Mouse (Mus musculus): ENCODE measurements around the gene Nhsl1. TPM values are rescaled to one million over a fixed set of nuclear protein-coding genes. Genes with fewer than 3 reads are reported as not detected.
A peak's percentile ranks its signal among the peaks of the same experiment; 100 is the strongest.

Gene Nhsl1
- polyA plus RNA-seq, 1 experiment from 2014 or later: 11.7 TPM

GRCm38 (mm10) chr10:18403992-18404391 lies 85.2 kb downstream of the Nhsl1 start:
- 76% methylated on average over 2 of the region's 2 CpGs for WGBS
- Histone ChIP-seq H3K36me3 (ENCODE audit: control insufficient read depth, insufficient read depth) (no peaks in the 10 kb centered on the region), H3K4me1 (ENCODE audit: control insufficient read depth, insufficient read depth, low read length) (peaks cover 10% of the 10 kb centered on the region), H3K4me3 (ENCODE audit: low read length) (no peak overlapping the region), H3K27me3 (ENCODE audit: control insufficient read depth, insufficient read depth, low read length) (no peaks in the 10 kb centered on the region), H3K4me2 (ENCODE audit: low read depth, low read length) (no peak overlapping the region), H3K9ac (ENCODE audit: low read length) (no peak overlapping the region), H3K27ac (ENCODE audit: low read length) (no peak overlapping the region), H3K9me3 (replicated peaks; ENCODE audit: control insufficient read depth, low read length) (no peaks in the 10 kb centered on the region)
- no peak for ATAC-seq (replicated peaks; ENCODE audit: extremely low read depth, insufficient read depth, low FRiP score)

DNA sequence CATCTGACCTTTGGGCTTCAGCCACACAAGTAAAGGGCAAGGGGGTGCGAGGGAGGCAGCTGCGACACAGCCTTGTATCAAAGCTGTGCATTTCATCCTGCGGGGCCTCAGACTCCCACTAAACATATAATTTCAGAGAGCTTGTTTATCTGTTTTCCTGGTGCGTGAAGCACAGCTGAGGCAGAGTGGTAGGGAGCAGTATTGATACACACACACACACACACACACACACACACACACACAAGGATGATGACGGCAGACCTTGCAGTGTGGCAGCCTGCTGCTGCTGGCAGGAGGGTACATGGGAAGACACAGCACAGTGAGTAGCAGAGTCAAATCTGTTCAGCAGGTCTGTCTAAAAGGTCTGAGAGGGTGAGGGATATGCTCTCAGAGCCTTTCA lies 85.9 kb downstream of the Nhsl1 start:
- Histone ChIP-seq H3K4me1 (ENCODE audit: control insufficient read depth, insufficient read depth, low read length) (peaks cover 16% of the 10 kb centered on the region), H3K4me2 (ENCODE audit: low read depth, low read length) (no peak overlapping the region), H3K36me3 (ENCODE audit: control insufficient read depth, insufficient read depth) (no peaks in the 10 kb centered on the region), H3K27ac (ENCODE audit: low read length) (no peak overlapping the region), H3K9me3 (replicated peaks; ENCODE audit: control insufficient read depth, low read length) (no peaks in the 10 kb centered on the region), H3K27me3 (ENCODE audit: control insufficient read depth, insufficient read depth, low read length) (no peaks in the 10 kb centered on the region), H3K4me3 (ENCODE audit: low read length) (no peak overlapping the region), H3K9ac (ENCODE audit: low read length) (no peak overlapping the region)
- 72% methylated on average over 5 of the region's 5 CpGs for WGBS
- ATAC-seq (replicated peaks; ENCODE audit: extremely low read depth, insufficient read depth, low FRiP score): no peak

- peak overlapping the region; percentile 82 for H3K9ac ChIP-seq (ENCODE audit: low read length)
- H3K27me3 ChIP-seq (ENCODE audit: control insufficient read depth, insufficient read depth, low read length): no peaks in the 10 kb centered on the region
- peaks cover 26% of the 10 kb centered on the region for H3K4me1 ChIP-seq (ENCODE audit: control insufficient read depth, insufficient read depth, low read length)
- under 1% methylated on average over 21 of the region's 21 CpGs for WGBS
- H3K4me2 ChIP-seq (ENCODE audit: low read depth, low read length): peak overlapping the region; percentile 85
- peak; percentile 95 for ATAC-seq (replicated peaks; ENCODE audit: extremely low read depth, insufficient read depth, low FRiP score)
- no peaks in the 10 kb centered on the region for H3K36me3 ChIP-seq (ENCODE audit: control insufficient read depth, insufficient read depth)
- H3K27ac ChIP-seq (ENCODE audit: low read length): peak overlapping the region; percentile 78
- peak overlapping the region; percentile 75 for H3K4me3 ChIP-seq (ENCODE audit: low read length)
- no peaks in the 10 kb centered on the region for H3K9me3 ChIP-seq (replicated peaks; ENCODE audit: control insufficient read depth, low read length)
Measured at GRCm38 (mm10) chr10:18407062-18407830, 88.5 kb downstream of the Nhsl1 start.

GRCm38 (mm10) chr10:18408128-18408527 lies 89.3 kb downstream of the Nhsl1 start:
- no peak for ATAC-seq (replicated peaks; ENCODE audit: extremely low read depth, insufficient read depth, low FRiP score)
- H3K27ac ChIP-seq (ENCODE audit: low read length): 0 out of 2 replicates have a peak overlapping the region, but pooled peaks have one; percentile 26
- H3K27me3 ChIP-seq (ENCODE audit: control insufficient read depth, insufficient read depth, low read length): no peaks in the 10 kb centered on the region
- peak overlapping the region; percentile 82 for H3K9ac ChIP-seq (ENCODE audit: low read length)
- WGBS: 16% methylated on average over 11 of the region's 11 CpGs
- no peaks in the 10 kb centered on the region for H3K36me3 ChIP-seq (ENCODE audit: control insufficient read depth, insufficient read depth)
- H3K9me3 ChIP-seq (replicated peaks; ENCODE audit: control insufficient read depth, low read length): no peaks in the 10 kb centered on the region
- H3K4me2 ChIP-seq (ENCODE audit: low read depth, low read length): peak overlapping the region; percentile 85
- H3K4me3 ChIP-seq (ENCODE audit: low read length): peak overlapping the region; percentile 75
- peaks cover 26% of the 10 kb centered on the region for H3K4me1 ChIP-seq (ENCODE audit: control insufficient read depth, insufficient read depth, low read length)

DNA sequence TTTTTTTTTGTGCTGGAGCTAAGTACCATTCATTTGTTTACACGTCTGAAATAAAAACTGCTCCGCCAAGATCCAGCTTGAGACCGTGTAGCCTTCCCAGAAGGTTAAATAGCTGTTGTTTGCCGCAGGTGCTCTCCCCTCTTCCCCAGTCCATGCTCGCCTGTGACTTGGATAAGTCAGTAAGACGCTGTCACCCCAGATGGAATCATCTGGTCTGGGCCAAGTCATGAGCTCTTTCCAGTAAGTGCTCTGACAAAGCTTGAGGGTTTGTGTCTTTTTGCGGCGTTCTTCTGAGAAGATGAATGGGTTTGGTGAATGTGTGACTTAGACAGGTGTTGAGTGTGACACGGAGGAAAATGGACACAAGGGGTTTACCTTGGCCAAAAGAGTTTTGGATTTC lies 89.8 kb downstream of the Nhsl1 start:
- Histone ChIP-seq H3K27me3 (ENCODE audit: control insufficient read depth, insufficient read depth, low read length) (no peaks in the 10 kb centered on the region), H3K9me3 (replicated peaks; ENCODE audit: control insufficient read depth, low read length) (no peaks in the 10 kb centered on the region), H3K27ac (ENCODE audit: low read length) (0 out of 2 replicates have a peak overlapping the region, but pooled peaks have one; percentile 26), H3K4me1 (ENCODE audit: control insufficient read depth, insufficient read depth, low read length) (peaks cover 26% of the 10 kb centered on the region), H3K4me2 (ENCODE audit: low read depth, low read length) (peak overlapping the region; percentile 85), H3K4me3 (ENCODE audit: low read length) (peak overlapping the region; percentile 75), H3K36me3 (ENCODE audit: control insufficient read depth, insufficient read depth) (no peaks in the 10 kb centered on the region), H3K9ac (ENCODE audit: low read length) (peak overlapping the region; percentile 82)
- ATAC-seq (replicated peaks; ENCODE audit: extremely low read depth, insufficient read depth, low FRiP score): no peak
- WGBS: 40% methylated on average over 9 of the region's 9 CpGs

- no peak for ATAC-seq (replicated peaks; ENCODE audit: extremely low read depth, insufficient read depth, low FRiP score)
- Histone ChIP-seq H3K36me3 (ENCODE audit: control insufficient read depth, insufficient read depth) (no peaks in the 10 kb centered on the region), H3K27me3 (ENCODE audit: control insufficient read depth, insufficient read depth, low read length) (no peaks in the 10 kb centered on the region), H3K9me3 (replicated peaks; ENCODE audit: control insufficient read depth, low read length) (no peaks in the 10 kb centered on the region), H3K4me1 (ENCODE audit: control insufficient read depth, insufficient read depth, low read length) (peaks cover 26% of the 10 kb centered on the region), H3K4me2 (ENCODE audit: low read depth, low read length) (peak overlapping the region; percentile 85), H3K4me3 (ENCODE audit: low read length) (peak overlapping the region; percentile 75), H3K27ac (ENCODE audit: low read length) (0 out of 2 replicates have a peak overlapping the region, but pooled peaks have one; percentile 26), H3K9ac (ENCODE audit: low read length) (peak overlapping the region; percentile 82)
- WGBS: 45% methylated on average over 2 of the region's 2 CpGs
Measured at GRCm38 (mm10) chr10:18409068-18409467, 90.3 kb downstream of the Nhsl1 start.

GRCm38 (mm10) chr10:18411266-18411665 lies 92.5 kb downstream of the Nhsl1 start:
- Histone ChIP-seq H3K9me3 (replicated peaks; ENCODE audit: control insufficient read depth, low read length) (no peaks in the 10 kb centered on the region), H3K4me2 (ENCODE audit: low read depth, low read length) (no peak overlapping the region), H3K27ac (ENCODE audit: low read length) (no peak overlapping the region), H3K9ac (ENCODE audit: low read length) (no peak overlapping the region), H3K27me3 (ENCODE audit: control insufficient read depth, insufficient read depth, low read length) (no peaks in the 10 kb centered on the region), H3K4me3 (ENCODE audit: low read length) (no peak overlapping the region), H3K4me1 (ENCODE audit: control insufficient read depth, insufficient read depth, low read length) (peaks cover 31% of the 10 kb centered on the region), H3K36me3 (ENCODE audit: control insufficient read depth, insufficient read depth) (no peaks in the 10 kb centered on the region)
- ATAC-seq (replicated peaks; ENCODE audit: extremely low read depth, insufficient read depth, low FRiP score): no peak
- whole genome bisulfite sequencing: 54% methylated on average over 2 of the region's 2 CpGs

DNA sequence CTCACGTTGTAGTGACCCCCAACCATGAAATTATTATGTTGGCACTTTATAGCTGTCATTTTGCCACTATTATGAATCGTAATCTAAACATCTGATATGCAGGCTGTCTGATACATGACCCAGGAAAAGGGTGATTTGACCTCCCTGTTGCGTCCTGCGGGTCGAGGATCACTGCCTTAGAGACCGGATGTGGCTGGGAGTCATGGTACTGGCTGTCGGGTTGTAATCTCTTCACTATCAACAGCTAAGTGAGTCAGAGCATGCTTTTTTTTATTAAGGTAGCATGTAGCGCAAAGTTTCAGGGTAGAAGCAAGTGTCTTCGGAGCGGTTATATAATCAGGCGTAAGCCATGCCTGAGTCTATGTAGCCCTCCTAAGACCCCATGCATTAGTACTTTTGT lies 97.2 kb downstream of the Nhsl1 start:
- WGBS: 71% methylated on average over 11 of the region's 11 CpGs

DNA sequence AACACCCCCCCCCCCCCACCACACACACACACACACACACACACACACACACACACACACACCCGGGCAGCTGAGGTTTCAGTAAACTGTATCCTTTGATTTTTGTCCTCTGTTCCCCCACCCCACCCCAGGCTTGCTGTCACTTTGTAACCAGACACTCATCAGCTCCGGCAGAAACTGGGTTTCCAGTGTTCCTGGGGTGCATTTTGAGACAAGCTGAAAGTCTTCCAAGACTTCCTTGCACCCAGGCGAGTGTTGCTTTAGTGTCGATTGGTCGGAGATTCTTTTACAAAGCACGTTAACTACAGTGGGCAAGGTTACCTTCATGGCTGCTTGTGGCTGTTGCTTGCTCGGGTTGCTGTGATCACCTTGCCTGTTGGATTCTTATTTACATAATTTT lies 99.4 kb downstream of the Nhsl1 start:
- 23% methylated on average over 7 of the region's 7 CpGs for WGBS
- Histone ChIP-seq H3K9ac (ENCODE audit: low read length) (peak overlapping the region; percentile 8; the same call in 1 of the 2 replicates), H3K4me1 (ENCODE audit: control insufficient read depth, insufficient read depth, low read length) (peaks cover 32% of the 10 kb centered on the region), H3K27ac (ENCODE audit: low read length) (0 out of 2 replicates have a peak overlapping the region, but pooled peaks have one; percentile 30), H3K27me3 (ENCODE audit: control insufficient read depth, insufficient read depth, low read length) (no peaks in the 10 kb centered on the region), H3K4me3 (ENCODE audit: low read length) (no peak overlapping the region), H3K36me3 (ENCODE audit: control insufficient read depth, insufficient read depth) (no peaks in the 10 kb centered on the region), H3K9me3 (replicated peaks; ENCODE audit: control insufficient read depth, low read length) (no peaks in the 10 kb centered on the region), H3K4me2 (ENCODE audit: low read depth, low read length) (peak overlapping the region; percentile 40; the same call in 1 of the 2 replicates)
- no peak for ATAC-seq (replicated peaks; ENCODE audit: extremely low read depth, insufficient read depth, low FRiP score)

More for the DNA sequence above, 97.2 kb downstream of the Nhsl1 start:
- H3K27me3 ChIP-seq (ENCODE audit: control insufficient read depth, insufficient read depth, low read length): no peaks in the 10 kb centered on the region
- no peaks in the 10 kb centered on the region for H3K9me3 ChIP-seq (replicated peaks; ENCODE audit: control insufficient read depth, low read length)
- no peak overlapping the region for H3K27ac ChIP-seq (ENCODE audit: low read length)
- no peak overlapping the region for H3K9ac ChIP-seq (ENCODE audit: low read length)
- no peak overlapping the region for H3K4me2 ChIP-seq (ENCODE audit: low read depth, low read length)
- ATAC-seq (replicated peaks; ENCODE audit: extremely low read depth, insufficient read depth, low FRiP score): no peak
- no peak overlapping the region for H3K4me3 ChIP-seq (ENCODE audit: low read length)
- H3K4me1 ChIP-seq (ENCODE audit: control insufficient read depth, insufficient read depth, low read length): peaks cover 29% of the 10 kb centered on the region
- H3K36me3 ChIP-seq (ENCODE audit: control insufficient read depth, insufficient read depth): no peaks in the 10 kb centered on the region
